Mouse (Mus musculus) gonadal fat pad, adult 2 months (tissue): ENCODE results near the gene Crybb3. TPM values are rescaled to one million over a fixed set of nuclear protein-coding genes. Genes with fewer than 3 reads are reported as not detected.

Experiments
- DNase-seq: peaks from one replicate; pipeline ENCODE4 v3.0.0-alpha.2; 2012; ENCODE audit warnings: low read depth
- polyA plus RNA-seq: library from polyadenylated mRNA; depleted of rRNA; stranded (reverse); fragments of >200 nt; gene quantifications from 2 replicates; pipeline ENCODE4 v1.2.3, GENCODE M21; 2012; rRNA removed

Crybb3 gene
- polyA plus RNA-seq, 1 experiment, result 3.5 TPM

GRCm38 (mm10) chr5:113049876-113050275 is 31.5 kb downstream of the Crybb3 start:
- DNase-seq, result no peak

- DNase-seq, result no peak
Observed at GRCm38 (mm10) chr5:113045511-113046273, 35.7 kb downstream of the Crybb3 start.

GRCm38 (mm10) chr5:113043531-113043930 is 37.9 kb downstream of the Crybb3 start:
- DNase-seq, result no peak

DNA sequence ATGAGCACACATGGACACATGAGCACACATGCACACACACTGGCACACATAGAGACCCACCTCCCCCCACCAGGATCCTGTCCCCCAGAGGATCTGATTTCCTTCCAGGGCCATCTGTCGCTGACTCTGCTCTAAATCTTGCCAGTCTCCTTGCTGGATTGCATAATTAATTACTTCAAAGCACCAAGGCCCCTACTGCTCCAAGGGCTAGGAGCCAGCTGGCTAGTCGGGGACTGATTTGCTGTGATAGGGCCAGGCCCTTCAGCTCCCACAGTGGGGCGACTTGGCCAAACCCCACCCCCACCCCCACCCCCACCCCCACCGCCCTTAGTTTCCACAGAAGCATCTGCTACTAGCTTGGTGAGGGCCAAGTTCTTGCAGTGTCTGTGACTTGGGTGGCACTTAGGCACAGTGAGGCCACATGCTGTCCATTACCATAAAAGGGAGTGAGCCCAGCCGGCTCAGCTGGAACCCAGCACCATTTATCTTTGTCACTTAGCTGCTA is 39.8 kb downstream of the Crybb3 start:
- peak; percentile 20 for DNase-seq

DNA sequence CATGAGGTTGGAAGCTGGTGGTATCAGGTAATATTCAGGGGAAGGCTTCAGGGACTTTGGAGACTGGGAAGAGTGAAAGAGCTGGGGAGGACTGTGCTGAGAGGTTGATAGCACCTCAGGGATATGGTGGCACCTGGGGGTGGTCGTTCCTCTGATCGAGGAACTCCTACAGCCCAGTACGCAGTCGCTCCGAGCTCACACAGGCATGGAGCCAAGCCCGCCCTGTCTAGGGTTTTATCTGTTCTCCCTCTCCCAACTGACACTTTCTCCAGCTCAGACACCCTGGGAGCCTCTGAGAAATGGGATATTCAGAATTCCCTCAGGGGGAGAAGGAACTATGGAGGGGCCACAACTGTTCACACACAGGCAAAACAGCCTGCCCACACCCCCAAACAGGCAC is 40.6 kb downstream of the Crybb3 start:
- DNase-seq, result no peak

- no peak for DNase-seq
Observed at GRCm38 (mm10) chr5:113038601-113039000, 42.8 kb downstream of the Crybb3 start.

DNA sequence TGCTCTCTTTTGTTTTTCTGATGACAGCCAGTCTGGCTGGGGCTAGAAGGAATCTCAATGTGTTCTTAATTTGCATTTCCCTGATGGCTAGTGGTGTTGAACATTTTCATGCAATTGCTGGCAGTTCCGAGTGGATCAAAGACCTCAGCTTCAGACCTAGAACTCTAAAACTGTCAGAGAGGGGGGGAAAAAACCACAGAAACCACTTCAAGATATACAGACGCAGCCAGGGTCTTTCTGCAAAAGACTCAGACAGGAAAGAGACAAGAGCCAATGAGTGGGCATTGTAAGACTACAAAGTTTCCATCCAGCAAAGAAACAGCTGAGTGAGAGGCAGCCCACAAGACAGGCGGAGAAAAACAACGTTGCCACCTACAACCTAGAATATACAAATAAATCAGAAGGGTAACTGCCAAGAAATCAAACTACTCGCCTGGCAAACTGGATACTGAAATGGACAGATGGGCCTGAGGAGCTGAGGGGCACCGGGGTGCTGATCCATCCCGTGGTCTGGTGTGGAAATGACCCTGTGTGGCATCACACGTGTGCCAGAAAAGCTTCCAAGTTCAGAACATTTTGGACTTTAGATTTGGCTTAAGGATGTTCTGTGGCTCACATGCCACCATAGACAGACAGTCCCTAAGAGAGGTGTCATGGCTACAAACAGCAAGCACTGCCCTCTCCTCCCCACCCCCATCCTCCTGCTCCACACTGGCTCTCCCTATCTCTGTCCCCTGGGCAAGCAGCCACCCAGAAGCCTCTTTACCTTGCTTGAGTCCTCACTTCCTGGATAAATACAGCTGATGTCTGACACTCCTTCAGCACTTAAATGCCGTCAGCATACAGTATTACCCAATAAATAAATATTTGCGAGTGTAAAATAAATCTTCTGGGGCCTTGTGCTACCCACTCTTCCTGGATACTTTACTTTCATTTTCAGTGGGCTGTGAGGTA is 46.0 kb downstream of the Crybb3 start:
- no peak for DNase-seq

DNA sequence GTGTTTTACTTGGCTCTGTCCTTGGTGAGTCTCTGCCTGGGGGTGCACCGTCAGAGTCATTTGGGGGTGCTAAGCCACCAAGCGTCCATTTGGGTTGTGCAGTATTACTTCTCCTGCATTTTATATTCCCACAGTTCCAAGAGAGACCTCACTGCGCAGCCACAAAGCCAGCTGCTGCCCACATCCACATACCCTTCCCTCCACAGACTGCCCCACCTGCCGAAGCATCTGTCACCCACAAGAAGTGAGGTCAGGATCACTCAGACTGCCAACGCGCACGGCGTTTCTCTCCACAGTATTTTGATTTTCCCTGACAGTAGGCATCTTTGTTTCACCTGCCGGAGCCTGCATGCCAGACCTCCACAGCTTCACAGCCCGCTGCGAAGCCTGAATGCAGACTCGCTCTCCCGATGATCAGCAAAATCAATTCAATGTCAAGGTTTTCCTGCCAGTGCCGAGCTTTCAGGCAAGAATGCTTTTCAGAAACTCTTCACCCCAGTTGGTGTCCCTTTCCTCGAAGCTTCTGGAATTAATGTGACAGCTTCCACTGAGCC is 50.1 kb downstream of the Crybb3 start:
- no peak for DNase-seq

DNA sequence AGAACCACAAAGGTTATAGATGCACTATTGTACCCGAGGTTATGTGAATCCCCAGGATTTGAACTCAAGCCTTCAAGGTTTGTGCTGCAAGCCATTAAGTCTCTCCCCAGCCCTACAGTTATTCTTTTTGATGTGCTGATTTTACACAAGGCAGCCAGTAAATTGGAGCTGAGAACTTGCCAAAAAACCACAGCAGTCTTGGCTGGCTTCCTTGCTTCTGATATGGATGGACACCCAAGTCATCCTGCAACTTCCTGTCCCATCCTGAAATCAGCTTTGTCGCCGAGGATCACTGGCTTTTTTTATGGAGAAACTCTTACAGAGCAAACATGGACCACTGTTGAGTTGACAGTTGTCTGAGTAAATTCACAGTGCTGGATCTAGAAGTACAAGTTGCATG is 51.3 kb downstream of the Crybb3 start:
- no peak for DNase-seq

- DNase-seq, result no peak
Observed at GRCm38 (mm10) chr5:113026706-113027105, 54.7 kb downstream of the Crybb3 start.

Other genes with a start within 250 kb of the Crybb3 start
- gene Myo18b, start 185.2 kb downstream of the Crybb3 start, polyA plus RNA-seq, result 2.0 and 2.5 TPM in 2 replicates
- 8.5 and 11.2 TPM in 2 replicates for gene Grk3, start 65.8 kb downstream of the Crybb3 start, polyA plus RNA-seq
- not detected in 2 replicates for gene Crybb2, start 11.5 kb downstream of the Crybb3 start, polyA plus RNA-seq
- 16.7 and 22.4 TPM in 2 replicates for gene 2900026A02Rik, start 139.7 kb upstream of the Crybb3 start, polyA plus RNA-seq
- not detected in 2 replicates for gene Tmem211, start 145.3 kb upstream of the Crybb3 start, polyA plus RNA-seq
- 10.4 and 10.6 TPM in 2 replicates for gene Sgsm1, start 229.2 kb upstream of the Crybb3 start, polyA plus RNA-seq